Mouse (Mus musculus): ENCODE data around the gene Olfr94. TPM values are rescaled to one million over a fixed set of nuclear protein-coding genes. Genes with fewer than 3 reads are reported as not detected.
"Not testable (repeated sequence)": the region's sequence is repeated elsewhere in the genome, so short reads cannot be mapped to it uniquely, and the experiment has no call there.

The Olfr94 gene
- not detected in 2 replicates for polyA plus RNA-seq (2012; rRNA removed)
- polyA plus RNA-seq (2014; fragmentation: Nextera tagmentation; extraction: Ambion mirVana): not detected in 2 replicates

DNA sequence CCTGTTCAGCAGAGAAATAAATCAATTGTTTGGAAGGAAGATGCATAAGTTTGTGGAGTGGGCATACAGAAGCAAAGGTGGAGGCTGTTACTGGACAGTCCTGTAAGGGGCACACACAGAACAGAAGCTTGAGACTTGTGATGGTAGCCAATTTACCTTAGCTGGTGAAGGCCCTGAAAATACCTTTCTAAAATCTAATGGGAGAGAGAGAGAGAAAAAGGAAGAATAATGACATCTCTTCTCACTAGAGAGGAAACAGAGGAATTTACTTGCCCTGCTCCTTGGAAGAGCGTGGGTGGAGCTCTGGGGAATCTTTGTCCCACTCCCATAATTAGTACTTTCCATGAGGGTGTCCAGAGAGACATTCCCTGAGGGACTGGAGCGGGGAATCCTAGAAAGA is at the start of gene Olfr94:
Gene Olfr94 (minus strand): TSS at position 101 of the 400 bp plus-strand sequence.
- Histone ChIP-seq H3K4me2 (replicated peaks; ENCODE audit: low read depth, low read length, severe bottlenecking) (no peak within 1 kb of the TSS), H3K36me3 (ENCODE audit: control insufficient read depth, insufficient read depth, low read length) (no peaks in the 10 kb centered on the region), H3K27ac (replicated peaks; ENCODE audit: low read depth, low read length) (no peak within 1 kb of the TSS), H3K9me3 (ENCODE audit: control insufficient read depth, low read length) (no peaks in the 10 kb centered on the region), H3K4me1 (ENCODE audit: control insufficient read depth, insufficient read depth, low read length) (no peaks in the 10 kb centered on the region), H3K27me3 (ENCODE audit: control insufficient read depth, insufficient read depth, low read length) (peaks cover 26% of the 10 kb centered on the region), H3K9ac (ENCODE audit: low read depth, low read length, severe bottlenecking) (no peak within 1 kb of the TSS), H3K4me3 (replicated peaks; ENCODE audit: low read length) (no peak within 1 kb of the TSS)
- TF ChIP-seq POLR2A (IDR thresholded peaks at IDR 0.05; ENCODE audit: borderline replicate concordance, extremely low read depth, insufficient read depth, insufficient read length): no peak
- ATAC-seq (ENCODE audit: low FRiP score, low read depth) (no peak), DNase-seq (ENCODE audit: low spot score) (no peak)
- 72% methylated on average over 2 of the region's 2 CpGs for WGBS

DNA sequence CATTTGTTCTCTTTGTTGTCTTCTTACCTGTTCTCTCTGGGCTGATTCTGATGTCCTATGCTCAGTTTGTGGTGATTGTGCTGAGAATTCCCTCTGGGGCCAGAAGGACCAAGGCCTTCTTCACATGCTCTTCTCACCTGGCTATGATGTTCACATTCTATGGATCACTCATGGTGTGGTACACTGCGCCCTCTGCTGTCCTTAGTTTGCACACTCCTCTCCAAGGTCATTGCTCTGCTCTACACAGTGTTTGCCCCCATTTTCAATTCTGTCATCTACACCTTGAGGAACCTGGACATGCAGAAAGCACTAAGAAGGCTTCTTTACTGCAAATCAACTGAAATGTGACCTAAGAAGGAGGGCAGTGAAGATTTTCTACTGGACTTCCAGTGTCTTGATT is 49.8 kb upstream of the Olfr94 start:
- no peak for DNase-seq (ENCODE audit: low spot score)
- Histone ChIP-seq H3K27me3 (ENCODE audit: control insufficient read depth, insufficient read depth, low read length) (no peaks in the 10 kb centered on the region), H3K27ac (replicated peaks; ENCODE audit: low read depth, low read length) (no peak overlapping the region), H3K36me3 (ENCODE audit: control insufficient read depth, insufficient read depth, low read length) (no peaks in the 10 kb centered on the region), H3K4me3 (replicated peaks; ENCODE audit: low read length) (no peak overlapping the region), H3K9me3 (ENCODE audit: control insufficient read depth, low read length) (no peaks in the 10 kb centered on the region), H3K4me2 (replicated peaks; ENCODE audit: low read depth, low read length, severe bottlenecking) (no peak overlapping the region), H3K9ac (ENCODE audit: low read depth, low read length, severe bottlenecking) (no peak overlapping the region), H3K4me1 (ENCODE audit: control insufficient read depth, insufficient read depth, low read length) (no peaks in the 10 kb centered on the region)
- no peak for TF ChIP-seq POLR2A (IDR thresholded peaks at IDR 0.05; ENCODE audit: borderline replicate concordance, extremely low read depth, insufficient read depth, insufficient read length)
- 8% methylated on average over 1 of the region's 1 CpGs for WGBS
- ATAC-seq (ENCODE audit: low FRiP score, low read depth): no peak

DNA sequence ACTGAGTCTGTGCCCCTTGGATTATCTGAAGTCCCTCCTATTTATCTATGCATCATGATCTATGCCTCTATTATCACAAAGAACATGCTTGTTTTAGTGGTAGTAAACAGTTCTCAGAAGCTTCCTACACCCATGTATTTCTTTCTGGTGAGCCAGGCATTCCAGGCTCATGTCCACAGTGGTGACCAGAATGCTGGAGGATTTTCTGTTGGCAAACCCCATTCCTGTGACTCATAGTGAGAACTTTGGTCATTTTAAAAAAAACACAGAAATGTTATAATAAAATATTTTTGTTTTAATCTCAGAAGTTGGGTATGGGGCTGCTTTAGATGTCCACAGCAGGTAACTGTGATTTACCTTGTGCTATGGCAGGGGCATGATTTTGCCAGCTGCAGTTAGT is 48.7 kb upstream of the Olfr94 start:
- H3K36me3 ChIP-seq (ENCODE audit: control insufficient read depth, insufficient read depth, low read length): no peaks in the 10 kb centered on the region
- no peak for ATAC-seq (ENCODE audit: low FRiP score, low read depth)

DNA sequence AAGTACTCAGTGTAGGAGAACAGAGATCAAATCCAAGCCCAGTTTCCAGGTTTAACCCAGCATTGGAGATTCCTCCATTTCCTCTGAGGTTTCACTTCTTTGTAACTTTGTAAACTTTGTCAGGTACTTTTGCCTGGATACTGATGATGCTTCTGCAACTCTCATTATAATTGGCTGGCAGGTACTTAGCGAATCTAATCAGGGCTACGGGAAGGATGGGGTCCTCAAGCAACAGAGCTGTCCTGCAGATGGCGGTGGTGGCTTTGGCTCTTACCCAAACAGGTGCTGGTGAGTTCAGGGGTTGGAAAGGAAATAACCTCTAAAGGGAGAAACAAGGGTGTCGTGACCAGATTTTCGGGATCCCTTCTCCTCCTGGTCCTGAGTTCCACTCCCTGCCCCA is 45.9 kb upstream of the Olfr94 start:
- Histone ChIP-seq H3K27me3 (ENCODE audit: control insufficient read depth, insufficient read depth, low read length) (no peaks in the 10 kb centered on the region), H3K4me2 (replicated peaks; ENCODE audit: low read depth, low read length, severe bottlenecking) (no peak overlapping the region), H3K36me3 (ENCODE audit: control insufficient read depth, insufficient read depth, low read length) (no peaks in the 10 kb centered on the region), H3K27ac (replicated peaks; ENCODE audit: low read depth, low read length) (no peak overlapping the region), H3K4me1 (ENCODE audit: control insufficient read depth, insufficient read depth, low read length) (no peaks in the 10 kb centered on the region), H3K9me3 (ENCODE audit: control insufficient read depth, low read length) (no peaks in the 10 kb centered on the region), H3K4me3 (replicated peaks; ENCODE audit: low read length) (no peak overlapping the region), H3K9ac (ENCODE audit: low read depth, low read length, severe bottlenecking) (no peak overlapping the region)
- ATAC-seq (ENCODE audit: low FRiP score, low read depth) (no peak), DNase-seq (ENCODE audit: low spot score) (no peak)
- 33% methylated on average over 5 of the region's 5 CpGs for WGBS
- no peak for TF ChIP-seq POLR2A (IDR thresholded peaks at IDR 0.05; ENCODE audit: borderline replicate concordance, extremely low read depth, insufficient read depth, insufficient read length)

More for the DNA sequence above, 48.7 kb upstream of the Olfr94 start:
- no peak for TF ChIP-seq POLR2A (IDR thresholded peaks at IDR 0.05; ENCODE audit: borderline replicate concordance, extremely low read depth, insufficient read depth, insufficient read length)
- no peaks in the 10 kb centered on the region for H3K4me1 ChIP-seq (ENCODE audit: control insufficient read depth, insufficient read depth, low read length)
- no peak overlapping the region for H3K4me2 ChIP-seq (replicated peaks; ENCODE audit: low read depth, low read length, severe bottlenecking)
- H3K27ac ChIP-seq (replicated peaks; ENCODE audit: low read depth, low read length): no peak overlapping the region
- no peaks in the 10 kb centered on the region for H3K9me3 ChIP-seq (ENCODE audit: control insufficient read depth, low read length)
- H3K4me3 ChIP-seq (replicated peaks; ENCODE audit: low read length): no peak overlapping the region
- H3K9ac ChIP-seq (ENCODE audit: low read depth, low read length, severe bottlenecking): no peak overlapping the region
- DNase-seq (ENCODE audit: low spot score): no peak
- no peaks in the 10 kb centered on the region for H3K27me3 ChIP-seq (ENCODE audit: control insufficient read depth, insufficient read depth, low read length)

DNA sequence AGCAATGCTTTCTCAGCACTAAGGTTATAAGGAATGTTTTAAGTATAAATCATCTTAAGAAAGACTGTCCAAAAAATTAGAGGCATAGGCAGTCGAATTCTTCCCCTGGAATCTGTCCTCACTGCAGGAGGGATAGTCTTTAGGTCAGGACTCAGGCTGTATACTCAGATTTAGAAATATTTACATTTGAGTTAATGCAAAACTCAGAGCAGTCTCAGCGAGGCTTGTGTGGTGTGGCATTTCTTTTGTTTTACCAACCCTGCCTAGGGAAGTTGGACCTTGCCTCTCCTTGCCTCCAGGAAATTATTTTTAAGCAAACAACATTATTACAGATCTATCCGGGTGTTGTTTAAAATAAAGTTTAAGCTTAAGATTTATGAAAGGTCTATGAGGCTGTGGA is 41.4 kb upstream of the Olfr94 start:
- DNase-seq (ENCODE audit: low spot score) (no peak), ATAC-seq (ENCODE audit: low FRiP score, low read depth) (no peak)
- Histone ChIP-seq H3K4me1 (ENCODE audit: control insufficient read depth, insufficient read depth, low read length) (no peaks in the 10 kb centered on the region), H3K9me3 (ENCODE audit: control insufficient read depth, low read length) (no peaks in the 10 kb centered on the region), H3K36me3 (ENCODE audit: control insufficient read depth, insufficient read depth, low read length) (no peaks in the 10 kb centered on the region), H3K4me2 (replicated peaks; ENCODE audit: low read depth, low read length, severe bottlenecking) (no peak overlapping the region), H3K27ac (replicated peaks; ENCODE audit: low read depth, low read length) (no peak overlapping the region), H3K27me3 (ENCODE audit: control insufficient read depth, insufficient read depth, low read length) (no peaks in the 10 kb centered on the region), H3K9ac (ENCODE audit: low read depth, low read length, severe bottlenecking) (no peak overlapping the region), H3K4me3 (replicated peaks; ENCODE audit: low read length) (no peak overlapping the region)
- TF ChIP-seq POLR2A (IDR thresholded peaks at IDR 0.05; ENCODE audit: borderline replicate concordance, extremely low read depth, insufficient read depth, insufficient read length): no peak
- WGBS: 64% methylated on average over 3 of the region's 3 CpGs

DNA sequence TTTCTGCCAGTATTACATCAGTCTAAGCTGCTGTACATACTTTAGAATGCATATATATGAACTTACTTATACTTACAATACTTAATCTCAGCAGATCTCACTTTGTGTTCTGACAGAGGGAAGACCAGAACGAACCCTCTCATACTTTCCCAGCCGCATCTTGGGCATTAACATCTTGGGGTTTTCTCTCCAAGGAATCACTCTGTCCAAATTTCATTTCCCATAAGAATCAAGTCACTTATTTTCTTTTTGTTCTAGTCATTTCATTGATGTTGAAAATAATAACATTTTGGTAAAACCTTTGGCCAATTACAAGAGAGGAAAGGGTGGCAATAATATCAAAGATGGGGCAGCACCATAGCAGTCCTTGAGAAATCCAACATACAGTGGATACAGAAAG is 36.4 kb upstream of the Olfr94 start, which contains the start of gene Olfr97:
Gene Olfr97 (minus strand): TSS at position 101 of the 400 bp plus-strand sequence.
- not testable (repeated sequence) for DNase-seq (ENCODE audit: low spot score); ATAC-seq (ENCODE audit: low FRiP score, low read depth); H3K9me3 ChIP-seq (ENCODE audit: control insufficient read depth, low read length); H3K4me2 ChIP-seq (replicated peaks; ENCODE audit: low read depth, low read length, severe bottlenecking); H3K4me1 ChIP-seq (ENCODE audit: control insufficient read depth, insufficient read depth, low read length); H3K27me3 ChIP-seq (ENCODE audit: control insufficient read depth, insufficient read depth, low read length); H3K9ac ChIP-seq (ENCODE audit: low read depth, low read length, severe bottlenecking); H3K4me3 ChIP-seq (replicated peaks; ENCODE audit: low read length); H3K27ac ChIP-seq (replicated peaks; ENCODE audit: low read depth, low read length); H3K36me3 ChIP-seq (ENCODE audit: control insufficient read depth, insufficient read depth, low read length)
- 84% methylated on average over 2 of the region's 2 CpGs for WGBS
